Mouse (Mus musculus): Measurements from ENCODE around the gene Scarb2.

GRCm38 (mm10) chr5:92484880-92485279, 21.8 kb downstream of the Scarb2 start:
- TF ChIP-seq POLR2A (IDR thresholded peaks at IDR 0.05; ENCODE audit: borderline replicate concordance, extremely low read depth, insufficient read depth, insufficient read length, poor library complexity, severe bottlenecking) (no peak), CTCF (IDR thresholded peaks at IDR 0.05; ENCODE audit: borderline replicate concordance, extremely low read depth, insufficient read depth, insufficient read length) (no peak)
